Mouse (Mus musculus): ENCODE measurements around the gene Fam117a.

Gene Fam117a

DNA sequence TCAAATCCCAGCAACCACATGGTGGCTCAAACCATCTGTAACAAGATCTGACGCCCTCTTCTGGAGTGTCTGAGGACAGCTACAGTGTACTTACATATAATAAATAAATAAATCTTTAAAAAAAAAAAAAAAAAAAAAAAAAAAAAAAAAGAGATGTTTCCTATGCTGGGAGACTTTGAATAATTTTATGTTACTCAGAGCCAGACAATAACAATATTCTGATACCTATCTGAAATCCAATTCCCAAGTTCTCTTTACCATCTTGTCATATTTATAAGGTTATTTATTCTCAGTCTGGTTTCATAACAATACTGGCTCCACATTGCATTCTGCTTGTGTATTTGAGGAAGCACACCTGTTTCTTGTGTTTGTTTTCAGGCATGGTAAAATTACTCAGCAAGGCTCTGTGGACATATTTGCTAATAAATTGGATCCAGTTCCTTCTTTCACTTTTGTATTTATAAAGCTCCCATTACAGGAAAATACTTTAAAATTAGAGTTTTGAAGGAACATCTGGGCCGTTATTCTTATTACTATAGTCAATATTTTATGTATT, 84.1 kb downstream of the Fam117a start:
- no peak for DNase-seq (ENCODE audit: low spot score)

DNA sequence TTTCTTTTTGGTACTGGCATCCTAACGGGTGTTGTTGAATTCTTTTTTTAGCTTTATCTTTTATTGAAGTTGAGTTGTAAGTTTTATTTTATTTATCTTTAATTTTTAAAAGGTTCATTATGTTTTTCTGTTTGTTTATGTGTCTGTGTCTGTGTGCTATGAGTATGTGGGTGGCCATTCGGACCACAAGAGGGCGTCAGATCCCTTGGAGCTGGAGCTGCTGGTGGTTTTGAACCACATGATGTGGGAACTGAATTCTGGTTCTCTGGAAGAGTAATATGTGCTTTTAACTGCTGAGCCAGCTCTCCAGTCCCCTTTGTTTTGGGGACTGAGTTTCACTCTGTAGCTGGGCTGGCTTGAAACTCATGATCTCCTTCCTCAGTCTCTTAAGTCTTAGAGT, 86.7 kb downstream of the Fam117a start:
- no peak for DNase-seq (ENCODE audit: low spot score)

GRCm38 (mm10) chr11:95431344-95431743, 94.5 kb downstream of the Fam117a start:
- DNase-seq (ENCODE audit: low spot score) = no peak

Measured in testis, postnatal 10 days (tissue).